Mouse (Mus musculus) midbrain, embryonic 12.5 days (tissue): ENCODE measurements around the gene Tigit. TPM values are rescaled to one million over a fixed set of nuclear protein-coding genes. Genes with fewer than 3 reads are reported as not detected.
A peak's percentile ranks its signal among the peaks of the same experiment; 100 is the strongest.

Source experiments
- ATAC-seq: fragments of 200-750 bp; cut with Nextera tagmentation; 2 replicates; pipeline ENCODE4 v1.8.0; 2017; ENCODE audit warnings: low read depth, moderate TSS enrichment, moderate library complexity; ENCODE audit not compliant: low FRiP score
- H3K27ac ChIP-seq: fragments of 300-500 bp; sonication (generic); replicated peaks from 2 replicates; pipeline ENCODE4 v1.5.1; 2016; ENCODE audit warnings: mild to moderate bottlenecking
- H3K27me3 ChIP-seq: fragments of 300-500 bp; sonication (generic); 2 replicates; pipeline ENCODE4 v1.6.1; 2016; ENCODE audit warnings: mild to moderate bottlenecking
- H3K36me3 ChIP-seq: fragments of 300-500 bp; sonication (generic); 2 replicates; pipeline ENCODE4 v1.6.1; 2016
- H3K4me1 ChIP-seq: fragments of 300-500 bp; sonication (generic); 2 replicates; pipeline ENCODE4 v1.6.1; 2016
- H3K4me2 ChIP-seq: fragments of 300-500 bp; sonication (generic); replicated peaks from 2 replicates; pipeline ENCODE4 v1.6.1; 2016; ENCODE audit warnings: mild to moderate bottlenecking, moderate library complexity
- H3K4me3 ChIP-seq: fragments of 300-500 bp; sonication (generic); 2 replicates; pipeline ENCODE4 v1.5.1; 2016; ENCODE audit warnings: mild to moderate bottlenecking
- H3K9ac ChIP-seq: fragments of 300-500 bp; sonication (generic); replicated peaks from 2 replicates; pipeline ENCODE4 v1.6.1; 2016; ENCODE audit warnings: mild to moderate bottlenecking, moderate library complexity
- H3K9me3 ChIP-seq: fragments of 300-500 bp; sonication (generic); 2 replicates; pipeline ENCODE4 v1.6.1; 2016; ENCODE audit warnings: mild to moderate bottlenecking
- WGBS: fragments of 180-500 bp; shearing (Covaris S2); methylation state at CpG from one replicate; pipeline ENCODE4 v1.1.7; 2016; 5-methylcytosine and 5-hydroxymethylcytosine counted together
- microRNA counts: library from miRNA; unstranded; fragments of <30 nt; microRNA quantifications from one replicate; lab custom pipeline; 2017
- microRNA-seq: library from miRNA; unstranded; fragments of <30 nt; microRNA quantifications from one replicate; pipeline ENCODE4, GENCODE M21; 2017
- polyA plus RNA-seq: library from polyadenylated mRNA; unstranded; fragments of >200 nt; fragmentation: Nextera tagmentation; extraction: Ambion mirVana; gene quantifications from 2 replicates; pipeline ENCODE4 v1.2.1, GENCODE M21; 2016

Tigit gene
- polyA plus RNA-seq, 1 experiment from 2014 or later = 0.20 TPM

GRCm38 (mm10) chr16:43610375-43610774 is 53.6 kb downstream of the Tigit start:
- no peaks in the 10 kb centered on the region for H3K27me3 ChIP-seq
- no peak overlapping the region for H3K9ac ChIP-seq
- H3K4me2 ChIP-seq = no peak overlapping the region
- H3K27ac ChIP-seq = no peak overlapping the region
- H3K9me3 ChIP-seq = 0 out of 2 replicates have a peak, but pooled peaks cover 2% of the 10 kb centered on the region
- H3K36me3 ChIP-seq = peaks cover 48% of the 10 kb centered on the region
- H3K4me1 ChIP-seq = peaks cover 3% of the 10 kb centered on the region
- WGBS = 93% methylated on average over 10 of the region's 10 CpGs
- H3K4me3 ChIP-seq = no peak overlapping the region
- no peak for ATAC-seq

DNA sequence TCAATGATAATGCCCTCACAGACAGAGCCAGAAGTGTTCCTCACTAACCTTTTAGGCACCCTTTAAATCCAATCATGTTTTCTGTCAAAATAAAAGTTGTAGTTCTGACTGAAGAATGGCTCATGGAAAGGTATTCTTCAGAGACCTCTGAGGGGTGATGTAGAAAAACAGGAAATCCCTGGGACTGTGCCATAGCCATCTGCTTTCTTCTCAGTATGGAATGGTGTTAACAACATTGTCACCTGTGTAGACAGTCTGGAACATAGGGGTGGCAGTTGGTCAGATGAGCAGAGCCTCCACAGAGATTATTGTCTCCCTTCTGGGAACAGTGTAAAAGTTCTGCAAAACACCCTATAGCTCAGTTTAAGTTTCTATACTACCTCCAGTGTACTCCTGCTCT is 55.9 kb downstream of the Tigit start:
- Histone ChIP-seq H3K27ac (no peak overlapping the region), H3K4me3 (no peak overlapping the region), H3K4me2 (no peak overlapping the region), H3K4me1 (peaks cover 25% of the 10 kb centered on the region), H3K36me3 (peaks cover 48% of the 10 kb centered on the region), H3K9me3 (0 out of 2 replicates have a peak, but pooled peaks cover 2% of the 10 kb centered on the region), H3K9ac (no peak overlapping the region), H3K27me3 (no peaks in the 10 kb centered on the region)
- no peak for ATAC-seq

- H3K4me3 ChIP-seq = no peak overlapping the region
- no peak overlapping the region for H3K9ac ChIP-seq
- H3K4me1 ChIP-seq = peaks cover 30% of the 10 kb centered on the region
- no peaks in the 10 kb centered on the region for H3K27me3 ChIP-seq
- no peak overlapping the region for H3K4me2 ChIP-seq
- no peak overlapping the region for H3K27ac ChIP-seq
- H3K36me3 ChIP-seq = peaks cover 45% of the 10 kb centered on the region
- no peak for ATAC-seq
- 0 out of 2 replicates have a peak, but pooled peaks cover 2% of the 10 kb centered on the region for H3K9me3 ChIP-seq
Observed at GRCm38 (mm10) chr16:43607086-43607485, 56.9 kb downstream of the Tigit start.

GRCm38 (mm10) chr16:43604399-43605013 is 59.4 kb downstream of the Tigit start:
- Histone ChIP-seq H3K27ac (peak overlapping the region; percentile 80), H3K4me1 (peaks cover 30% of the 10 kb centered on the region), H3K36me3 (peaks cover 33% of the 10 kb centered on the region), H3K9me3 (0 out of 2 replicates have a peak, but pooled peaks cover 2% of the 10 kb centered on the region), H3K27me3 (no peaks in the 10 kb centered on the region), H3K9ac (no peak overlapping the region), H3K4me2 (no peak overlapping the region), H3K4me3 (no peak overlapping the region)
- 24% methylated on average over 4 of the region's 4 CpGs for WGBS
- ATAC-seq = peak; percentile 35

GRCm38 (mm10) chr16:43603591-43604141 is 60.3 kb downstream of the Tigit start:
- peaks cover 32% of the 10 kb centered on the region for H3K36me3 ChIP-seq
- WGBS = 1% methylated on average over 9 of the region's 9 CpGs
- no peaks in the 10 kb centered on the region for H3K27me3 ChIP-seq
- H3K27ac ChIP-seq = peak overlapping the region; percentile 80
- peak overlapping the region; percentile 27 for H3K4me2 ChIP-seq
- H3K9ac ChIP-seq = no peak overlapping the region
- 0 out of 2 replicates have a peak, but pooled peaks cover 2% of the 10 kb centered on the region for H3K9me3 ChIP-seq
- no peak overlapping the region for H3K4me3 ChIP-seq
- ATAC-seq = peak; percentile 91
- peaks cover 30% of the 10 kb centered on the region for H3K4me1 ChIP-seq

DNA sequence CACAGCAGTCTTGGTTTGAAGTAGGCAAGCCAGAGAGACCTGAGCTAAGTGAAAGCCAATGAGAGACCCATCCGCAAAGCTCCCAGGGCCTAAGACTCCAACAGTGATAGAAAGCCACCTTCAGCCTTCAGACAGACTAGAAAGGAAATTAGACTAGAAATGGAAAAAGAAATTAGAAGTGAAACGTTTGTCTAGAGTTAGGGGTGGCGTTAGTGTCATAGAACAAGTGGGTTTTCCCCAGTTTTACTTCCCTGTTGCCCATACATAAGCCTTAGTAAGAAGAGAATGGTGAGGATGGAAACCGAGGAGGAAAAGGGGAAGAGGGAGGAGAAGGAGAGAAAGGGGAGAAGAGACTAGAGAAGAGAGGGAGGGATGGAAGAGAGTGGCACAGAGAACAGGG is 61.4 kb downstream of the Tigit start:
- Histone ChIP-seq H3K9me3 (0 out of 2 replicates have a peak, but pooled peaks cover 2% of the 10 kb centered on the region), H3K36me3 (peaks cover 23% of the 10 kb centered on the region), H3K4me2 (no peak overlapping the region), H3K4me3 (no peak overlapping the region), H3K27me3 (no peaks in the 10 kb centered on the region), H3K4me1 (peaks cover 30% of the 10 kb centered on the region), H3K9ac (no peak overlapping the region), H3K27ac (no peak overlapping the region)
- 78% methylated on average over 4 of the region's 4 CpGs for WGBS
- ATAC-seq = no peak

DNA sequence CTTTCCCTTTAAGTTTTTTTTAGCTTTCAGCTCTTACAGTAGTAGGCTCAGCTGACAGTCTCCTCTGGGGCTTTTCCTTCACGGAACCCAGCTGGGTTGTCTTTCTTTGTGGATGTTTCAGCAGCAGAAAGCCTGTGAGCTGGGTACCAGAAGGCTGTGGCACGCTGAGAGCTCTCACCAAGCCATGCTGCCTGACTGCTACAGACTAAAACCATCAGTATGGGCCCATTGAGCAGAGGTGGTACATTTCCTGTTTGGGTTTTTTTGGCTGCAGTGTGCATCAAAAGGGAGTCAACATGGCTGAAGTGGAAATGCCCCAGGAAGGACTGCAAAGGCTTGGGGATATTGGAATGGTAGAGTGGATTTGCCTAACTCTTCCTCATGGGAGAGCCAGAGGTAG is 64.2 kb downstream of the Tigit start:
- no peak for ATAC-seq
- 74% methylated on average over 2 of the region's 2 CpGs for WGBS
- Histone ChIP-seq H3K36me3 (peaks cover 16% of the 10 kb centered on the region), H3K9ac (no peak overlapping the region), H3K4me2 (no peak overlapping the region), H3K27ac (no peak overlapping the region), H3K27me3 (no peaks in the 10 kb centered on the region), H3K4me3 (no peak overlapping the region), H3K4me1 (peaks cover 21% of the 10 kb centered on the region), H3K9me3 (no peaks in the 10 kb centered on the region)

MicroRNAs within 50 kb of the gene (microRNA counts, 519-probe panel; counts per million panel counts)
- microRNA mmu-miR-568 (lab: Ali Mortazavi, UCI) = not detected

Small RNAs within 50 kb of the gene (microRNA-seq; reads per million reads assigned to microRNA genes)
- gene Mir568 = not detected

Other genes starting within 250 kb of the Tigit start
- not detected in 2 replicates for gene Drd3, start 89.9 kb upstream of the Tigit start, polyA plus RNA-seq
- gene Ccdc191, start 225.7 kb upstream of the Tigit start, polyA plus RNA-seq = 14.8 and 16.7 TPM in 2 replicates